Mouse (Mus musculus) testis, adult 2 months (tissue): ENCODE results near the gene Ttll9.

ENCODE experiments used
- CTCF ChIP-seq: fragments of 200-500 bp; IDR thresholded peaks from 2 replicates; pipeline ENCODE4 v1.5.1; 2012; ENCODE audit warnings: low read depth, mild to moderate bottlenecking, inconsistent platforms, low read length, moderate library complexity; ENCODE audit not compliant: control insufficient read depth, insufficient read depth, insufficient replicate concordance
- POLR2A ChIP-seq: fragments of 200-500 bp; IDR thresholded peaks from 2 replicates; pipeline ENCODE4 v1.6.1; 2012; ENCODE audit warnings: low read depth, mild to moderate bottlenecking, inconsistent platforms, low read length, moderate library complexity; ENCODE audit not compliant: control insufficient read depth

DNA sequence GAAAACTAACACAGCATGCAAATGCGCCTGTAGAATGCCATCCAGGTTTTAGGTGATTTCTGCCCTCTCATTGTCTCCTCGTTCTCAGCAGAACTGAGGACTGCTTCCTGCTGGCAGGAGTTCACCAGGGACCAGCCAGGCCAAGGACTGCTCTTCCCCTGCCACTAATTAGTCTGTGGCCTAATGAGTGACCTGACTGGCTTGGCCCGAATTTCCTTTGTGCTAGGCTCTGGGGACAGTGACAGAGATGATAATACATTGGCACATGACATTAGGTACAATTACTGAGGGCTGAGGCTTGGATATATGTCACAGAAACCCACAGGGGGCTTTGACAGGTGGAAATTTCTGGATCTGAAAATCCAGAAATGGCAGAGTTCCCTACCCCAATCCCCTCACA, 14.7 kb downstream of the Ttll9 start:
- TF ChIP-seq CTCF = no peak
- no peak for TF ChIP-seq POLR2A
